Mouse (Mus musculus) neural tube, embryonic 11.5 days (tissue): ENCODE data around the gene Zdhhc12. TPM values are rescaled to one million over a fixed set of nuclear protein-coding genes. Genes with fewer than 3 reads are reported as not detected.
"Not testable (repeated sequence)": the region's sequence is repeated elsewhere in the genome, so short reads cannot be mapped to it uniquely, and the experiment has no call there.

Experiments
- ATAC-seq: fragments of 200-750 bp; cut with Nextera tagmentation; 2 replicates; pipeline ENCODE4 v1.8.0; 2017; ENCODE audit warnings: moderate number of reproducible peaks, mild to moderate bottlenecking, moderate TSS enrichment, moderate library complexity; ENCODE audit not compliant: insufficient read depth, low FRiP score, low TSS enrichment
- DNase-seq: peaks from one replicate; pipeline ENCODE4 v3.0.0-alpha.2; 2015; ENCODE audit warnings: low spot score
- H3K27ac ChIP-seq: fragments of 300-500 bp; sonication (generic); 2 replicates; pipeline ENCODE4 v1.5.1; 2014; ENCODE audit warnings: low read depth, mild to moderate bottlenecking, low read length
- H3K27me3 ChIP-seq: fragments of 300-500 bp; sonication (generic); 2 replicates; pipeline ENCODE4 v1.6.1; 2014; ENCODE audit warnings: mild to moderate bottlenecking, low read length, mixed read lengths; ENCODE audit not compliant: control insufficient read depth, insufficient read depth
- H3K36me3 ChIP-seq: fragments of 300-500 bp; sonication (generic); 2 replicates; pipeline ENCODE4 v1.6.1; 2014; ENCODE audit warnings: mild to moderate bottlenecking, low read length, moderate library complexity, mixed read lengths; ENCODE audit not compliant: control insufficient read depth, insufficient read depth
- H3K4me1 ChIP-seq: fragments of 300-500 bp; sonication (generic); 2 replicates; pipeline ENCODE4 v1.6.1; 2014; ENCODE audit warnings: low read length, mixed read lengths; ENCODE audit not compliant: control insufficient read depth, insufficient read depth
- H3K4me2 ChIP-seq: fragments of 300-500 bp; sonication (generic); 2 replicates; pipeline ENCODE4 v1.6.1; 2014; ENCODE audit warnings: low read depth, mild to moderate bottlenecking, moderate library complexity
- H3K4me3 ChIP-seq: fragments of 300-500 bp; sonication (generic); 2 replicates; pipeline ENCODE4 v1.5.1; 2014; ENCODE audit warnings: low read depth, low read length
- H3K9ac ChIP-seq: fragments of 300-500 bp; sonication (generic); 2 replicates; pipeline ENCODE4 v1.6.1; 2014; ENCODE audit warnings: mild to moderate bottlenecking, low read length
- H3K9me3 ChIP-seq: fragments of 300-500 bp; sonication (generic); 2 replicates; pipeline ENCODE4 v1.6.1; 2016; ENCODE audit warnings: low read length; ENCODE audit not compliant: control insufficient read depth
- WGBS: fragments of 180-500 bp; shearing (Covaris S2); extraction: QIAGEN DNeasy Blood & Tissue Kit; methylation state at CpG from one replicate; pipeline ENCODE4 v1.1.7; 2014; 5-methylcytosine and 5-hydroxymethylcytosine counted together
- polyA plus RNA-seq: library from polyadenylated mRNA; unstranded; fragments of >200 nt; fragmentation: Nextera tagmentation; extraction: Ambion mirVana; gene quantifications from 2 replicates; pipeline ENCODE4 v1.2.1, GENCODE M21; 2014

Gene Zdhhc12
- polyA plus RNA-seq, 1 experiment from 2014 or later: 31.1 TPM

GRCm38 (mm10) chr2:30055310-30055709 lies 38.1 kb downstream of the Zdhhc12 start:
- WGBS: 92% methylated on average over 3 of the region's 3 CpGs
- ATAC-seq, H3K9me3 ChIP-seq, H3K36me3 ChIP-seq, H3K27ac ChIP-seq, DNase-seq, H3K27me3 ChIP-seq, H3K9ac ChIP-seq, H3K4me1 ChIP-seq, H3K4me2 ChIP-seq, H3K4me3 ChIP-seq: not testable (repeated sequence)

- Histone ChIP-seq H3K4me1 (no peaks in the 10 kb centered on the region), H3K4me2 (no peak overlapping the region), H3K9me3 (no peaks in the 10 kb centered on the region), H3K36me3 (no peaks in the 10 kb centered on the region), H3K27ac (no peak overlapping the region), H3K4me3 (no peak overlapping the region), H3K9ac (no peak overlapping the region), H3K27me3 (no peaks in the 10 kb centered on the region)
- 48% methylated on average over 6 of the region's 6 CpGs for WGBS
- DNase-seq (no peak), ATAC-seq (no peak)
Measured at GRCm38 (mm10) chr2:30051992-30052761, 41.3 kb downstream of the Zdhhc12 start.

DNA sequence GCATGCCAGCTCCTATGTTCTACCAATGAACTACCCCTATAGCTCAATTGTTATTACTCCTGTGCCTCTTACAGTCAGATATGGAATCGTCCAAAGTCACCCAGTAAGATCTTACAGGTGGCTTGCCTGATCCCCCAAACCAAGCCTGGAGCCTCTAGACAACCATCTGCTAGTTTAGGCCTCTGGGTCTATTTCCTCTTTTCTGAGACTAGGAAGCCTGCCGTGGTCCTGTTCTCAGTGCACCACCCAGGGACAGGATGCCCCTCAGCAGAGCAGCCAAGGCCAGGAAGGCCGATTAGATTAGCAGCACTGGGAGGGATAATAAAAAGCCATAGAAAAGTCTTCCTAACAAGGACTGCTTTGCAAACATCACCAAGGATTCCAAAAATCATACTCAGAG lies 43.6 kb downstream of the Zdhhc12 start:
- no peak overlapping the region for H3K9ac ChIP-seq
- no peaks in the 10 kb centered on the region for H3K36me3 ChIP-seq
- H3K27me3 ChIP-seq: no peaks in the 10 kb centered on the region
- H3K4me3 ChIP-seq: no peak overlapping the region
- no peaks in the 10 kb centered on the region for H3K4me1 ChIP-seq
- H3K27ac ChIP-seq: no peak overlapping the region
- ATAC-seq: no peak
- no peaks in the 10 kb centered on the region for H3K9me3 ChIP-seq
- DNase-seq: no peak
- no peak overlapping the region for H3K4me2 ChIP-seq
- 91% methylated on average over 3 of the region's 3 CpGs for WGBS

GRCm38 (mm10) chr2:30048699-30049388 lies 44.6 kb downstream of the Zdhhc12 start, which contains the start of gene Wdr34:
Gene Wdr34 (minus strand): TSS chr2:30048881.
- Histone ChIP-seq H3K4me1 (no peaks in the 10 kb centered on the region), H3K27ac (peak within 1 kb of the TSS; percentile 72), H3K9ac (peak within 1 kb of the TSS; percentile 52), H3K4me2 (peak within 1 kb of the TSS; percentile 53), H3K36me3 (no peaks in the 10 kb centered on the region), H3K4me3 (peak within 1 kb of the TSS; percentile 44), H3K27me3 (no peaks in the 10 kb centered on the region), H3K9me3 (no peaks in the 10 kb centered on the region)
- ATAC-seq (peak; percentile 86), DNase-seq (peak; percentile 98)
- 1% methylated on average over 54 of the region's 54 CpGs for WGBS

DNA sequence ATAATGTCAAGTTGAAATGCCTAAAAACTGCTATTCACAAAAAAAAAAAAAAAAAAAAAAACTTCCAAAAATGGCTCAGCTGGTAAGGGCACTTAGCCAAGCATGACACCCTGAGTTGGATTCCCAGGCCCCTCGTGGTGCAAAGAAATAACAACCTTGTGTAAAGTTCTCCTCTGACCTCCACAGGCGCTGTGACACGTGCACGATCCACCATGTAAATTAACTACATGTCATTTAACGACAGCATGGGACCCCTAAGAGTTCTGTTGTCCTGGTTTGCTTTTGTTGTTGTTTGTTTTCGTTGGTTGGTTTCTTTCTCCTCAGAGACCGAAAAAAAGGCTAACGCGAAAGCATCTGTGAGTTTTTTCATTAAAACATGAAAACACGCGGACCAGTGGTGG lies 45.3 kb downstream of the Zdhhc12 start:
- H3K4me3 ChIP-seq: peak overlapping the region; percentile 44
- DNase-seq (no peak), ATAC-seq (no peak)
- no peaks in the 10 kb centered on the region for H3K36me3 ChIP-seq
- no peaks in the 10 kb centered on the region for H3K27me3 ChIP-seq
- peak overlapping the region; percentile 52 for H3K9ac ChIP-seq
- H3K27ac ChIP-seq: peak overlapping the region; percentile 72
- no peaks in the 10 kb centered on the region for H3K9me3 ChIP-seq
- 65% methylated on average over 11 of the region's 11 CpGs for WGBS
- H3K4me2 ChIP-seq: peak overlapping the region; percentile 53
- H3K4me1 ChIP-seq: no peaks in the 10 kb centered on the region

GRCm38 (mm10) chr2:30047127-30047526 lies 46.3 kb downstream of the Zdhhc12 start:
- no peak overlapping the region for H3K27ac ChIP-seq
- no peak overlapping the region for H3K4me2 ChIP-seq
- no peaks in the 10 kb centered on the region for H3K36me3 ChIP-seq
- no peaks in the 10 kb centered on the region for H3K9me3 ChIP-seq
- H3K4me3 ChIP-seq: no peak overlapping the region
- DNase-seq (no peak), ATAC-seq (no peak)
- H3K9ac ChIP-seq: no peak overlapping the region
- H3K4me1 ChIP-seq: no peaks in the 10 kb centered on the region
- WGBS: 96% methylated on average over 6 of the region's 6 CpGs
- H3K27me3 ChIP-seq: no peaks in the 10 kb centered on the region

- Histone ChIP-seq H3K4me2 (no peak overlapping the region), H3K4me1 (no peaks in the 10 kb centered on the region), H3K9ac (no peak overlapping the region), H3K27ac (no peak overlapping the region), H3K9me3 (no peaks in the 10 kb centered on the region), H3K36me3 (no peaks in the 10 kb centered on the region), H3K4me3 (no peak overlapping the region), H3K27me3 (no peaks in the 10 kb centered on the region)
- WGBS: 84% methylated on average over 5 of the region's 5 CpGs
- ATAC-seq (no peak), DNase-seq (no peak)
Measured at GRCm38 (mm10) chr2:30044550-30044949, 48.9 kb downstream of the Zdhhc12 start.

- DNase-seq (peak; percentile 83), ATAC-seq (0 out of 2 replicates have a peak, but pooled peaks have one; percentile 35)
- Histone ChIP-seq H3K9me3 (no peaks in the 10 kb centered on the region), H3K36me3 (no peaks in the 10 kb centered on the region), H3K4me2 (no peak overlapping the region), H3K27me3 (no peaks in the 10 kb centered on the region), H3K27ac (no peak overlapping the region), H3K4me3 (no peak overlapping the region), H3K4me1 (no peaks in the 10 kb centered on the region), H3K9ac (no peak overlapping the region)
- WGBS: 9% methylated on average over 4 of the region's 4 CpGs
Measured at GRCm38 (mm10) chr2:30042445-30042844, 51.0 kb downstream of the Zdhhc12 start.
